Mouse (Mus musculus): ENCODE measurements at regions not wholly inside any gene's neighbourhood (a gene's known extent, or its start where the extent isn't known, plus 50 kb on each side); places are given as distances from the start of the nearest gene placed in this dataset.
A peak's percentile ranks its signal among the peaks of the same experiment; 100 is the strongest.

DNA sequence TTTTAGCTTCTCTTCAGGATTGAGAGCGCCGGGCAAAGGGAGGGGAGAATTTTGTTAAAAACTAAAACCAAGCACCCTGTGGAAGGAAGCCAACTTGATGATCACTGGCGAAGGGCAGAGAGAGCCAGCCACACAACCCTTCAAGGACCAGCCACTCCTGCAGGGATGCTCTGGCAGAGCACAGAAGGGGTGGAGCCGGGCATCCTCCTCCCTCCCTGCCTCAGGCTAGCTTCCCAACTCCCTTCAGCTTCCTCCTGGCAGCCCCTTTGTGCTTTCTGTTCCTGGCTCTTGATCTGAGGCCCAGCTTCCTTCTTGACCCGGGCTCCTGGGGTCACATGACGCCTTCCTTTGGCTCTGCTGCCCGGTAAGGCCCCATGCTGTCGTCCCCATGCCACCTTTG, 591.8 kb upstream of the Gm10131 start:
- no peak for DNase-seq (ENCODE audit: low spot score in 2 of 2)

- DNase-seq (ENCODE audit: low spot score in 2 of 2) = no peak
Observed at GRCm38 (mm10) chr8:34702806-34703205, 591.3 kb upstream of the Gm10131 start.

DNA sequence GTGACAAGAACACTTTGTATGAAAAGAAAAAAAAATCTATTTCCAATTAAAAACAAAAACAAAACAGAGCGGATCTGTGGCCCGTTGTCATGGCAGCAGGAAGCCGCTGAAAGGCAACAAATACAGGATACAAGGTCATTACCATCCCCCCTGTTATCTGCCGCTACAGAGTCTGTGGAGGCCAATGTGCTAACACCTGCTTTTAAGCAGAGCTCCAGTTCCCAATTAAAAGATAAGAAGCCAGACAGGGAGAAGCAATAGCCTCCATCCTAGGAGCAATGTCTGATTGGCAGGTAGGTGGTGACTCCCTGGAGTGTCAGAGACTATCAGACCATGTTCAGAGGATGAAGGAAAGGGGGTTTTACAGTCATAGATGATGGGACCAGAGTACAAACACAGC, 587.5 kb upstream of the Gm10131 start:
- no peak for DNase-seq (ENCODE audit: low spot score in 2 of 2)

- no peak for DNase-seq (ENCODE audit: low spot score in 2 of 2)
Observed at GRCm38 (mm10) chr8:34696365-34696764, 584.8 kb upstream of the Gm10131 start.

- no peak for DNase-seq (ENCODE audit: low spot score in 2 of 2)
Observed at GRCm38 (mm10) chr8:34692606-34693005, 581.1 kb upstream of the Gm10131 start.

DNA sequence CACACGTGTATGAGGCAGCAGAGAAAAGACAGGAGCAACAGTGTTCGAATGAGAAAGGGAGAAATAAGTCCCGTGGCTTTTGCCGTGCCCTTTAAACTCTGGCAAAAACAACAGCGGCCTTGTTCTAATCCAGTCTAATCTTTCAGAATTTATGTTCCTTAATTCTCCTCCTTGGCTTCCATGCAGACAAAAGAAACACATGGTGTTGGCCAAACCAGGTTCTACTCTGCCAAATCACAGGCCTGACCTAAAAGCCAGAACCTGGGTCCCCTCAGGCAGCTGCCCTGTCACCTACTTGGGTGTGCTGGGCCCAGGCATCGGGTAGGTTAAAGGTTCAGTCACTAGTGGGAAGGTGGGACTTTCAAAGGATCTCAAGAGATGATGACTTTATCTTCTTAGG, 580.2 kb upstream of the Gm10131 start:
- DNase-seq (ENCODE audit: low spot score in 2 of 2) = no peak

GRCm38 (mm10) chr8:34689825-34690493, 578.4 kb upstream of the Gm10131 start:
- DNase-seq (ENCODE audit: low spot score in 2 of 2) = no peak

DNA sequence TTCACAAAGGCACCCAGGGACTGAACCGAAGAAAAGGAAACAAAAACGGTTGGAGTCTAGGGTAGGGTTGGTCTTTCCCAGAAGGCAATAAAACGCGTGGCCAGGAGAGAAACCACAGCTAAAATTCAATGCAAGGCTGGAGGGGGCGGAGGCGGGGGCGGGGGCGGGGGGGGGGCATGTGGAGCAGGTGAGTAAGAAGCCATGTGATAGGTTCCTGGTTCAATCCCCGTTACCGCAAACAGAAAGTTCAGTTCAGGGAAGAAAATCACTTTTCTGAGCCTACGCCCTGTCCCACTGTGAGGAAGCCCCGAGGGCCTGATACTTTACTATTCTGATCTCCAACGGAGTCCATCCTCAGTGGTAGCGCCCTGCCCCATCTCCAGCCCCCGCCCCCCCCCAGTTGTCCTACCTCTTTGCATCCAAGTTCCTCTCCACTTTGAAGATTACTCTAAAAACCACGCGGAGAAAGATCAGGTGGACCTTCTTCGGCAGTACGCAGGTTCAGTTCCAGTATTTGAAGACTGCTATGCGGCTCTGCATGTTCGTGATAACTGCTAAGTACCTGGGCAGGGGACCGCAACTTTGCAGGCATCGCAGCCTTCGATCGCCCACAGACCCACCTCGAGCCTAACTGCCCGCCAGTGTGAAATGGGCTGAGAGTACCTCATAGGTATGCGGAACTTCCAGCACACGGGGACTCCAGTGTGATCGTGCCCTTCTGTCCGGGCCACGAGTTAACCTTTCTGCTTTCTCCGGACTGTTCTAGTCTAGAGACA, 577.7 kb upstream of the Gm10131 start:
- peak in 1 of 2 experiments; percentile 20 for DNase-seq (ENCODE audit: low spot score in 2 of 2)

DNA sequence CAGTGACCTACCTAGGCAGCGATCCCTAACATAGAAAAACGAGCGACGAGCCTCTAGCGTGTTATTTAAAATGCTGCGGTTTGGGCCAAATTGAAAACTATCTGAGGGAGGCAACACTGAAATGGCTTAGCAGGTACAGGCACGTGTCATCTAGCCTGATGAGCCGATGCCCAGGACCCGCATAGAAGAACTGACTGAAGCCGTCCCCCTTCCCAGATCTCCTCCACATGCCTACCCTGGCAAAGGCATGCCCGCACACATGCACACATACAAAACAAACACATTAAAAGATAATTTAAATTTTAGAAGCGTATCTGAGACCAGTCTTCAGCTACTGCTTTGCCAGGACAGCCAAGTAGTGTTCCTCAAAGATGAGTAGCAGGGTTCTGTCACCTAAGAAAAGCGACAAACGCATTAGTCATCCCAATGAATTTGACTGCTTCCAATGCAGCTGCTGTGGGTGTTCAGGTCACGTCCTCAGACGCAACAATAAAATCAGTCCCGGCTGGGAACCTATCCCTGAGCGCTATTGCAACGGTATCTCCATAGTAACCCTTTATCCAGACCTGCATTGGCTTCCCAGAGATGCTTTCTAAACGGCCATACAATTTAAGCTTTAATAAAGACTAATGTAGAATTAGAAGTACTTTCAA, 577.0 kb upstream of the Gm10131 start:
- no peak for DNase-seq (ENCODE audit: low spot score in 2 of 2)

GRCm38 (mm10) chr8:34686371-34686770, 574.8 kb upstream of the Gm10131 start:
- no peak for DNase-seq (ENCODE audit: low spot score in 2 of 2)

DNA sequence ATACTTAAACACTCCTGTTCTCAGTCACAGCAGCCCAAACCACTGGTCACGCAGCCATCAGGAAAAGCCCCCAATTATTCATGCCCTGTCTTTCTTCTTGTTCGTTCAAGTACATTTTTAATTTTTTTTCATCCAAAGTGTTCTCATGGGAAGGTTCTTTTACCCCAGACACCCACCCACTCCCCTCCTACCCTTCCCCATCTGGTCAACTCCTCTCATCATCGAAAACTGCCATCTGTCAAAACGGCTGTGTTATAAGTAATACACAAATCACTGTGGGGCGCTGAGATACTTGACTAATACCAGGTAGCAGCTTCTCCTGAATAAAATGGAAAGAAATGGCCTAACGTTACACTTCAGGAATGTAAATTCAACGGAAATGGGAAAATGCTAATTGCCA, 573.1 kb upstream of the Gm10131 start:
- no peak for DNase-seq (ENCODE audit: low spot score in 2 of 2)

DNA sequence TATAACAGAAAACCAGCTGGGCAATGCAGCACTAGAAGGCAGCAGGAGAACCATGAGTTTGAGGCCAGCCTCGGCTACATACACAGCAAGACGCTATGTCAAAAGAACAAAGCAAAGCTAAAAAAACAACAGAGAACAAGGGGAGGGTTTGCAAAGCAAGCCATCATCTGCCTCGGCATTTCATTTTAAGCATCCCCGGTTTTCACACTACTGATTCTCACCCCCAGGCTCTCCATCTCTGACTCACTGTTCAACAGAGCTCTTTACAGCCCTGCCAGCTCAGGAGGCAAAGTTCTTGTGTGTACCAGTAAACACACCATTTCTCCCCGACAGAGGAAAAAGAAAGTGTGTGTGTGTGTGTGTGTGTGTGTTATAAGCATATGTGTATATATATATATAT, 571.6 kb upstream of the Gm10131 start:
- no peak for DNase-seq (ENCODE audit: low spot score in 2 of 2)

- no peak for DNase-seq (ENCODE audit: low spot score in 2 of 2)
Observed at GRCm38 (mm10) chr8:34682221-34682620, 570.7 kb upstream of the Gm10131 start.

DNA sequence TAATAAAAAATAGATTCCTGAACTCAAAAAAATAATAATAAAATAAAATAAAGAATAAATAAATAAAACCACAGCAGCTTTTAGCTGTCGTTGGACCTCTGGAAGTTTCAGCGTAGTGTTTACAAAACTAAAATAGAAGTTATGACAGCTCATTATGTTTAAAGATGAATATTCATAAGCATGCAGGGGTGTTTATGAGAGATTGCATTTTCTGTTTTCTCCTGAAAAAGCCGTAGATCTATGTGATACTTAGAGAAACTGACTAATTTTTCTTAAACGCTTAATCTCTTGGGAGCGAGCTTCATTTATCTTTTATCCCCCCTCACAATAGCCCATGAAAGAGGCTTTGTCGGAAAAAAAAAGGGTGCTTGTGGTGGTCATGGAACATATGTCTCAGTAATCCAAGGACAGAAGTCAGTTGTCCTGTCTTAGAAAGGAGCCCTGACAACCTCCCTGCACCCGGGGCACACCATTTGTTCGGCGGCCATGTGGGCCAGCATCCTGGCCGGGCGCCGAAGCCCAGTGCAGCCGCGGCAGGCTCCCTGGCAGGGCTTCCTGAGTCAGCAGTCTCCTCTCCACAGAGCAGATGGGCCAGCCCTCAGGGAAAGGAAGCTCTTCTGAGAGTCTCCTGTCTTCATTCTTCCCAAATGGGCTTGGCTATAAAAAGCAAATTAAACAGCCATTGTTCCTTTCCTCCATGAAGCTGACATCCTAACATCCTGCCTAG, 568.2 kb upstream of the Gm10131 start:
- DNase-seq (ENCODE audit: low spot score in 2 of 2) = no peak

DNA sequence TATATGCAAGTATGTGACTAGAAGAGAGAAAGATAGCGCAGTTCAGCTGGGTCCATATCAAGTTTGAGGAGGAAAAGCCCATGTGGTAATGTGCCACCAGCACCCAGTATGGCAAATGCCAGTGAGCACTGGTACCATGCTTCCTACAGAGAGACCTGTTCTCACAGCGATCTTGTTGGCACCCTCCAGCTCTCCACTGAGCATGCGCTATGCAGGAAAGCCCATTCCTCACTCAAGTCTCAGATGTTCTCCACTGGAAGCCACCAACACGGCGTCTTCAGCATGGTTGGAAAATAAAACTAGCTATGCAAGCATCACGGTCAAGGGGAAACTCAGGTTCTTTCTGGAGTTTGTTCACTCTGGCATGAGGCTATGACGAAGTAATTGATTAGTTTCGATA, 567.3 kb upstream of the Gm10131 start:
- no peak for DNase-seq (ENCODE audit: low spot score in 2 of 2)

DNA sequence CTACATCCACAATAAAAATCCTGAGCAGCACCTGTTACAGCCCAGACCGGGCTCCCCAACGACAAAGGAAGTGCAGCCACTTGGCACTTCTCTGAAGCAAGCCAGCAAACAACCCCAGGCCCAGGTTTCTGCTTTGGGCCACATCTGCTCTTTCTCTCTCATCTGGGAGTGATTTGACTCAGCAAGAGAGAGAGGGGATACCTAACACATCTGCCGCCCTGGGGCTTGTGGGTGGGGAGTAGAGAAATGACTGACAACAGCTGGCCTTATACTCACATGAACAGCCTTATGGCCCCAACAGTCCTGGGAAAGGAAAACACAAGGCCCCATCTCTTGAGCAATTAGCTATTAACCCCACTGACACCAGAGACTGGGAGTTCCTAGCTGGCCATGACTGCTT, 560.2 kb upstream of the Gm10131 start:
- no peak for DNase-seq (ENCODE audit: low spot score in 2 of 2)

DNA sequence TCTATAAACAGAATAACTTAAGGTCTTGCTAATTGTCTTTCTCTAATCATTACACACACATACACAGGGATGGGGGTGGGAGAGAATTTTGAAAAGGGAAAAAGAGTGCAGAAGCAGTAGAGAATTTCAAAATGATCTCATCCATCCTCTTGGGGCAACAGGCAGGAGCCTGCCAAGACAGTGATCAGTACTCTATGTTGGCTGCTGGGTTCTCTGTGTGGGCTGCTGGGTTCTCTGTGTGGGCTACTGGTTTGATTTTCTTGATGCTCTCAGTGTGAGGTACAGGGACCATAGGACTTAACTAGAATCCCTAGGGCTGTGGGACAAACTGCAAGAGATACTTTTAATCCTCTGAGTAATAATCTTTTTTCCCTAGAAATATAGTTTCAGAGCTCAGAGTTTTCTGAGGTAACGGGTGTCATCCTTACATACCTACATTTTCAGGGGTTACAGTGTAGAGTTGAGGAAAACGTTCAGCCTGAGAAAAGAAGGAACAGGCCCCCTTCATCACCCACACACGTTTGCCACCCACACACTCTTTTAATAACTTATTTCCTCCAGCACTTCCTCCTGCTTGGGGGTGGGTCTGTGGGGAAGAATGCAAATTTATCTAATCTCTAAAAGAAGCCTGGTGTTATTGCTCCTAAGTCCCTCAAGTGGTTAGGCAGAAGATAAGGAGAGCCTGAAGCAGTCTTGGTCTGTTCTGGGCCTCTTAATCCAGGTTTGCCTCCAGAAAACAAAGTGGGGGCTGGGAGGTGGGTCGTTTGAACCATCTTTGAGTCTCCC, 559.6 kb upstream of the Gm10131 start:
- DNase-seq (ENCODE audit: low spot score in 2 of 2) = no peak

GRCm38 (mm10) chr8:34669146-34669545, 557.6 kb upstream of the Gm10131 start:
- DNase-seq (ENCODE audit: low spot score in 2 of 2) = no peak

GRCm38 (mm10) chr8:34664429-34664828, 552.9 kb upstream of the Gm10131 start:
- DNase-seq (ENCODE audit: low spot score in 2 of 2) = no peak

DNA sequence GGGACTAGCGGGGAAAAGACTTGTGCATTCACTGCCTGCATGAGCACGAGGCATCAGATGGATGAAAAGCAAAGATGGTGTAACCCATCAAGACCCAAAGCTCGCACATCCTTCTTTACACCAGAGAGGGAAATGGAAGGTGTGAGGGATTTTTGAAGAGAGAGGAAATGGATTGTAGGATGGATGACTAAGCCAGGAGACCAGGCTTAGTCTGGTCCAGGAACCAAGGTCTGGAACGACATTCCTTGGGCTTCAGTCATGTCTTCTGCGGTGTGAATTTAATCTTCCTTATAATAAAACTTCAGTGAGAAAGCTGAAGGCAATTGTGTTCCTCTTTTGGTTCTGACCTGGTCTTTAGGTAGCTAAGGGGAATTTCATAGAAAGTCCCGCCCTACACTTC, 551.0 kb upstream of the Gm10131 start:
- no peak for DNase-seq (ENCODE audit: low spot score in 2 of 2)

- no peak for DNase-seq (ENCODE audit: low spot score in 2 of 2)
Observed at GRCm38 (mm10) chr8:34651750-34652149, 540.2 kb upstream of the Gm10131 start.

Data from urinary bladder, postnatal 36 days (tissue).